Mouse (Mus musculus): Measurements from ENCODE around the gene Aff1. TPM values are rescaled to one million over a fixed set of nuclear protein-coding genes. Genes with fewer than 3 reads are reported as not detected.

Aff1 gene
- polyA plus RNA-seq, 1 experiment from 2014 or later = 4.6 TPM

DNA sequence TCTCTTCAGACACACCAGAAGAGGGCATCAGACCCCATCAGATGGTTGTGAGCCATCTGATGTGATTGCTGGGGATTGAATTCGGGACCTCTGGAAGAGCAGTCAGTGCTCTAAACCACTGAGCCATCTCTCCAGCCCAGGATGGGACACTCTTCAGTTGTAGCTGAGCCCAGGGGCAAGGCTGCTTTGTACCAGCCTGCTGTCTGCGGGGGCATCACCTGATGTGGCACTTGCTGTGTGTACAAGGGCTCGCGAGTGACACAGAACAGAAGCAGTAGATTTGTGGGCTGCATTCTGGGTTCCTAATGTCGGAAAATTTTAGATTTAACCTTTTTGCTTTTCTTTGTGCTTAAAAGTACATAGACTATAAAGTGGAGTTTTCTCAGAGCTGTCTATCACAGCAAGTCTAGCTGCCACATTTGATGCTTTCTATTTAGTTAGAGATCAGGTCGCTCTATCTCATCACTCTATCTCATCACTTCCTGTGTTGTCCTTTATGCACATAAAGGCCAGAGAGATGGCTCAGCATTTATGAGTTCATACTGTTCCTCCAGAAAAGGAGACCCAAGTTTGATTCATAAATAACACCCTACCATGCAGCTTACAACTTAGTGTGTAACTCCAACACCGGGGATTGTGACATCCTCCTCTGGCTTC is 117.6 kb downstream of the Aff1 start:
- Histone ChIP-seq H3K36me3 (no peaks in the 10 kb centered on the region), H3K4me3 (replicated peaks) (no peak overlapping the region), H3K27ac (no peak overlapping the region), H3K9ac (replicated peaks) (no peak overlapping the region), H3K4me1 (replicated peaks) (peaks cover 30% of the 10 kb centered on the region), H3K4me2 (no peak overlapping the region), H3K27me3 (no peaks in the 10 kb centered on the region; the same call in 1 of the 2 replicates), H3K9me3 (no peaks in the 10 kb centered on the region)
- 89% methylated on average over 7 of the region's 7 CpGs for WGBS
- no peak for ATAC-seq (ENCODE audit: insufficient number of reproducible peaks, insufficient read depth, low FRiP score, low TSS enrichment, low read depth)

DNA sequence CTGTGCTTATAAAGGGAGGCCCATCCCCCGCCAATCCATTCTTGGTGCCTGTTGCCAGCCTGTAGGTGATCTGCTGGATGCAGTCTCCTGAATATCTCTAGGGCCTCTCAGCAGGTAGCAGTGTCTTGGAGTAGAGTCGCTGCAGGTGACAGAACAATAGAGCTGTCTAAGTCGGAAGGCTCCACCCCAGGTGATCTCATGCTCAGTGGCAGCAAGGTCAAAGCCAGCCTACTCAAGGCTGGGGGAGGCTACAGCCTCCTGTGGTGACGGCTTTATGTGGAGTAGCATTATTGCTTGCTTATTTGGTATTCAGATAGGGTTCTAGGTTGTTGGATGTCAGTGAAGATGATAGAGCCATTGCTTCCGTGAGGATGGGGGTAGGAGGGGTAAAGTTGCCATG is 121.1 kb downstream of the Aff1 start:
- Histone ChIP-seq H3K9me3 (no peaks in the 10 kb centered on the region), H3K4me1 (replicated peaks) (peaks cover 12% of the 10 kb centered on the region), H3K27ac (no peak overlapping the region), H3K27me3 (no peaks in the 10 kb centered on the region; the same call in 1 of the 2 replicates), H3K9ac (replicated peaks) (no peak overlapping the region), H3K4me2 (no peak overlapping the region), H3K36me3 (peaks cover 8% of the 10 kb centered on the region; the same call in 1 of the 2 replicates), H3K4me3 (replicated peaks) (no peak overlapping the region)
- no peak for ATAC-seq (ENCODE audit: insufficient number of reproducible peaks, insufficient read depth, low FRiP score, low TSS enrichment, low read depth)
- WGBS = 85% methylated on average over 5 of the region's 5 CpGs

DNA sequence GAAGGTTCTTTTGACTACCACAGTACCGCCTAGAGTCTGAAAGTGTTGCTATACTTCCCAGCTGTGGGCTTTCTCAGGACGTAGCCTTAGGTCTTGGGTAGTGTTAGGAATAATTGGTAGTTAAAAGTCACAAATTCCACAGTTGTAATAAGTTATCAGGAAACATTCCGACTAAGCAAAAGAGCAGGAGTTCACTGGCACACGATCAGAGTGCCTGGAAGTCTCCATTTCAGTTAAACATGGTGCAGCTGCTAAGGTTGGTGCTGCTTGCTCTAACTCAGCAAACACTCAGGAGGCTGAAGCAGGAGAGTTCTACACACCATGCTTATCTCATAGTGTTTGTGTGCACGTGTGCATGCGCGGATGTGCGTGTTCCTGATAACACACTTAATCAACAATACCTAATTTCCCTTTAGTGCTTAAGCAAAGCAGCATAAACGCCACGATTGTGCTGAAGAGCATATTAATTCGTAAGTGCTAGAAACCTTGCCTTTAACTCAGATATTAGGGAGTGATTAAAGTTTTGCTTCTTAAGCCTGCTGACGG is 121.9 kb downstream of the Aff1 start:
- Histone ChIP-seq H3K36me3 (peaks cover 8% of the 10 kb centered on the region; the same call in 1 of the 2 replicates), H3K27me3 (no peaks in the 10 kb centered on the region; the same call in 1 of the 2 replicates), H3K4me1 (replicated peaks) (0 out of 2 replicates have a peak, but pooled peaks cover 9% of the 10 kb centered on the region), H3K4me3 (replicated peaks) (no peak overlapping the region), H3K9ac (replicated peaks) (no peak overlapping the region), H3K4me2 (no peak overlapping the region), H3K9me3 (no peaks in the 10 kb centered on the region), H3K27ac (no peak overlapping the region)
- no peak for ATAC-seq (ENCODE audit: insufficient number of reproducible peaks, insufficient read depth, low FRiP score, low TSS enrichment, low read depth)
- 84% methylated on average over 12 of the region's 12 CpGs for WGBS

DNA sequence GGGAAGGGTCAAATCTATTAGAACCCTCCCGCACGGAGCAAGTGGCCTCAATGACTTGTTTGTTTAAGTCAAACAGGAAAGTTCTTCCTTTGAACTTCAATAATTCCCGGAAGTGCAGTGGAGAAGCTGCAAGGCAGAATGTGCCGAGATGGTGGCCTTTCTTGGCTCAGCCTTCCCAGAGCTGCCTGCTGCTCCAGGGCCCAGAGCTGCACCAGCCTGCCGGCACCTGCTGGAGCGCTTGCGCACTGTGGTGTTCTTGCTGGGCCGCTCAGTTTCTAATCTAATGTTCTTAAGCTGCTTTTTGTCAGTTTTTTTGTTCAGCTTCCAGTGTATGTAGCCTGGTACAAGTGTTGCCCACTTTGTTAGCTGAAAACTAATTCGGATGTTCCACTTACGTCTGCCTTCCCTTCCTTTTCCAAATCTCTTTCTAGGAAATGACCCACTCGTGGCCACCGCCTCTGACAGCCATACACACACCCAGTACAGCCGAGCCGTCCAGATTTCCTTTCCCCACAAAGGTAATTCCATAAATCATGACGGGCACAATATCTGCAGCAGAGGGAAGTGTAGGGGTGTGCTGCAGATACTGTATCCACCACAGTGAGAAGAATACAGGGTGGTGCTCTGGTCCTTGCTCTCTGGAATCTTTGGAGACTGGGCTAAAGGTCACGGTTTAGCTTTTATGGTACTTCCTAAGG is 122.5 kb downstream of the Aff1 start:
- no peaks in the 10 kb centered on the region; the same call in 1 of the 2 replicates for H3K27me3 ChIP-seq
- ATAC-seq (ENCODE audit: insufficient number of reproducible peaks, insufficient read depth, low FRiP score, low TSS enrichment, low read depth) = no peak
- peaks cover 8% of the 10 kb centered on the region; the same call in 1 of the 2 replicates for H3K36me3 ChIP-seq
- H3K27ac ChIP-seq = no peak overlapping the region
- H3K9ac ChIP-seq (replicated peaks) = no peak overlapping the region
- 60% methylated on average over 16 of the region's 16 CpGs for WGBS
- no peak overlapping the region for H3K4me3 ChIP-seq (replicated peaks)
- H3K4me2 ChIP-seq = no peak overlapping the region
- H3K9me3 ChIP-seq = no peaks in the 10 kb centered on the region
- 0 out of 2 replicates have a peak, but pooled peaks cover 9% of the 10 kb centered on the region for H3K4me1 ChIP-seq (replicated peaks)

DNA sequence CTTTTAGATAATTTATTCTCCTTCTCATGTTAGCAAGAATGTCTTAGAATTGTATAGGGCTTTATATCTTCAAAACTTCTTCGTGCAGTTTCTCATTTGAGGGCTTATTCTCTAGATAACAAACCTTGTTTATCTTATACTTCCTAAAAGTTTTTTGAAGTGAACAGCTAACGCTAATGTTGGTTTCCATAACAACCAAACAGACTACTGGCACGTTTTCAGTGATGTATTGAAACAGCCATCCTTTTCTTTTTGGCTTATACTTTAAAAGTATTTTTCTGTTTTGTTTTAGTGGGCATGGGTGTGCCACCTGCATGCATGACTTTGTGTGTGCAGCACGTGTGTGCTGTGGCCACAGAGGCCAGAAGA is 123.1 kb downstream of the Aff1 start:
- ATAC-seq (ENCODE audit: insufficient number of reproducible peaks, insufficient read depth, low FRiP score, low TSS enrichment, low read depth) = no peak
- H3K36me3 ChIP-seq = peaks cover 8% of the 10 kb centered on the region; the same call in 1 of the 2 replicates
- H3K27ac ChIP-seq = no peak overlapping the region
- no peaks in the 10 kb centered on the region; the same call in 1 of the 2 replicates for H3K27me3 ChIP-seq
- no peak overlapping the region for H3K4me2 ChIP-seq
- 80% methylated on average over 4 of the region's 4 CpGs for WGBS
- no peak overlapping the region for H3K4me3 ChIP-seq (replicated peaks)
- no peak overlapping the region for H3K9ac ChIP-seq (replicated peaks)
- no peaks in the 10 kb centered on the region for H3K9me3 ChIP-seq
- H3K4me1 ChIP-seq (replicated peaks) = 0 out of 2 replicates have a peak, but pooled peaks cover 9% of the 10 kb centered on the region

DNA sequence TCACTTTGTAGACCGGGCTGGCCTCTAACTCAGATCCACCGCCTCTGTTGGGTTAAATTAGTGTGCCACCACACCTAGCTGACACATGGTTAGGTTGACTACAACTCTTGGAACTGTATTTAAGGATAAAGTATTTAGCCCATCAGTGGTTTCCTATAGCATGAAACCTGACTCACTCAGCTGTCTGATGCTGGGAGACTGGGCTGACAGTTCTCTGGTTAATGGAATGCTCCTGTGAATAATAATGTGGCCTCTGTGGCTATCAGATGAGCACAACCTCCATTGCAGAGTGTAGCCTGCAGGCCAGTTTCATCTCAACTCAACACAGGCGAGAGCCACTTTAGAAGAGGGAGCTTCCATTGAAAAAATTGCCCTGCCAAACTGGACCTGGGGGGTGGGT is 124.5 kb downstream of the Aff1 start:
- Histone ChIP-seq H3K27me3 (no peaks in the 10 kb centered on the region), H3K4me1 (replicated peaks) (0 out of 2 replicates have a peak, but pooled peaks cover 9% of the 10 kb centered on the region), H3K4me3 (replicated peaks) (no peak overlapping the region), H3K36me3 (peaks cover 8% of the 10 kb centered on the region; the same call in 1 of the 2 replicates), H3K9me3 (no peaks in the 10 kb centered on the region), H3K4me2 (no peak overlapping the region), H3K9ac (replicated peaks) (no peak overlapping the region), H3K27ac (no peak overlapping the region)
- 89% methylated on average over 3 of the region's 3 CpGs for WGBS
- ATAC-seq (ENCODE audit: insufficient number of reproducible peaks, insufficient read depth, low FRiP score, low TSS enrichment, low read depth) = no peak

DNA sequence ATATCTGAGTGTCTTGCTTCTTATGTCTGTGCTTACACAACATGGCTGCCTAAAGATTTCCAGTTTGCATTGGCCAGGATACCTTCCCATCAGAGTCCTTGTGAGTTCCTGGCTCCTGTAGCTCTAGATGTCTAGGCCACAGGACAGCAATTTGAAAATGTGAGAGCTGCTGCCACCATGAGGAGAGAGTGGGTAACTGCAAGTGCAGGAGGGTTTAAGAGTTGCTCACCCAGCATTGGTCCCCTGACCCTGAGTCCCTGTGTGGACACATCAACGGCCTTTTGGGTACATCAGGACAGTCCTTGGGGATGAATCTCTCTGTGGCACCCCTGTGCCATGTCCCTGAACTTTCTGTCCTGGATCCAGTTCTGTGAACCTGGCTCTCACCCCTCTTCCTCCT is 125.6 kb downstream of the Aff1 start:
- Histone ChIP-seq H3K9me3 (no peaks in the 10 kb centered on the region), H3K4me2 (no peak overlapping the region), H3K36me3 (peaks cover 8% of the 10 kb centered on the region; the same call in 1 of the 2 replicates), H3K4me1 (replicated peaks) (0 out of 2 replicates have a peak, but pooled peaks cover 9% of the 10 kb centered on the region), H3K27ac (no peak overlapping the region), H3K27me3 (no peaks in the 10 kb centered on the region), H3K4me3 (replicated peaks) (no peak overlapping the region), H3K9ac (replicated peaks) (no peak overlapping the region)
- WGBS = 30% methylated on average over 1 of the region's 1 CpGs
- ATAC-seq (ENCODE audit: insufficient number of reproducible peaks, insufficient read depth, low FRiP score, low TSS enrichment, low read depth) = peak; percentile 55; the same call in 1 of the 2 replicates

DNA sequence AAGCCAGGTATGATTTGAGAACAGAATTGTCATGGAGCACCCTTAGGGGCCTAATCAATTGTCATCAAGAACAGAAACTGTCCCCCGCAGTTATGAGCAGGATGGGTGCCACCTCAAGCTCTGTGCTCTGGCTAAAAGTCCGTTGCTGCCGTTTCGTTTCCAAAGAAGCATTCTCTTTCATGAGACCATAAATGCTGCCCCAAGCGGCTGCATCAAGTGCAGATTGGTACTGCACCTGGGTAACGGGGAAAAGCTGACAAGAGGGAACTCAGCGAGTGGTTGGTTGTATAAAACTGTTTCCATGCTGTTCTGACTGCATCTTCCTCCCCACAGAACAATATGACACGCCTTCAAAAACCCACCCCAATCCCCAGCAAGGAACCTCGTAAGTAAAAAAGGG is 126.4 kb downstream of the Aff1 start:
- Histone ChIP-seq H3K9ac (replicated peaks) (no peak overlapping the region), H3K4me1 (replicated peaks) (0 out of 2 replicates have a peak, but pooled peaks cover 9% of the 10 kb centered on the region), H3K36me3 (peaks cover 8% of the 10 kb centered on the region; the same call in 1 of the 2 replicates), H3K4me3 (replicated peaks) (no peak overlapping the region), H3K9me3 (no peaks in the 10 kb centered on the region), H3K4me2 (no peak overlapping the region), H3K27ac (no peak overlapping the region), H3K27me3 (no peaks in the 10 kb centered on the region)
- WGBS = 56% methylated on average over 9 of the region's 9 CpGs
- no peak for ATAC-seq (ENCODE audit: insufficient number of reproducible peaks, insufficient read depth, low FRiP score, low TSS enrichment, low read depth)

DNA sequence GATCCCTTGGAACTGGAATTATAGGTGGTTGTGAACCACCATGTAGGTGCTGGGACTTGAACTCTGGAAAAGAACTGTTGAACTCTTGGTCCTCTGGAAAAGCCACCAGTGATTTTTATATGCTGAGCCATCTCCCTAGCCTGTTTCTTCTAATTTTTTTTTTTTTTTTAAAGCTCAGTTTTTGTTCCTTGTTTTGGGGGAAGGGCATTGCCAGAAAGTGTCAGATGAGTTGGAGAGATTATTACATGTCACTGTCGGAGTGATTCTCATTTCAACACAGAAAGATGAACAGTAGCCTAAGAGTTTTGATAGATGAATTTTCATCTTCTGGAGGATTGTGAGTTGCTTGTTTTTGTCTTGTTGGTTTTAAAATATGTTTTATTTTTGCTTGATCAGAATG is 127.5 kb downstream of the Aff1 start:
- H3K9me3 ChIP-seq = no peaks in the 10 kb centered on the region
- no peak overlapping the region for H3K4me3 ChIP-seq (replicated peaks)
- 91% methylated on average over 1 of the region's 1 CpGs for WGBS
- H3K4me1 ChIP-seq (replicated peaks) = 0 out of 2 replicates have a peak, but pooled peaks cover 6% of the 10 kb centered on the region
- no peaks in the 10 kb centered on the region for H3K27me3 ChIP-seq
- H3K36me3 ChIP-seq = peaks cover 8% of the 10 kb centered on the region; the same call in 1 of the 2 replicates
- no peak overlapping the region for H3K4me2 ChIP-seq
- H3K27ac ChIP-seq = no peak overlapping the region
- H3K9ac ChIP-seq (replicated peaks) = no peak overlapping the region
- no peak for ATAC-seq (ENCODE audit: insufficient number of reproducible peaks, insufficient read depth, low FRiP score, low TSS enrichment, low read depth)

DNA sequence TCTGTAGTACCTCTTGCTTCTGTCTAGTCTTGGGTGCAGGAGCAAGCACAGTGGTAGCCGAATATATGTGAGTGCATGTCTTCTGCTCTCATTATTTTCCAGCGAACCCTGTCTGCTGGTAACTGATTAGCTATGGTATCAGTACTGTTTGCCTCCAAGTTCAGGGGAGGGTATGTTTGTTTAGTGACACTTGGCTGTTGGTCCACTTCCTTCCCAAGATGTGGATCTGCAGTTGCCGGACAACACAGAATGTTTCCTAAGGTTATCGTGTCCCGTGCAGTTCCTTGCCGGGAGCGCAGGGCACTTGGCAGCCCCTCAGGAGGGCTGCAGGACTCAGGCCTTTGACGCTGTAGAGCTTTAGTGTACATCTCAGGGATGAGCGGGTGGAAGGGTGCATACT is 128.9 kb downstream of the Aff1 start:
- no peak overlapping the region for H3K27ac ChIP-seq
- no peak overlapping the region for H3K4me3 ChIP-seq (replicated peaks)
- H3K9ac ChIP-seq (replicated peaks) = no peak overlapping the region
- ATAC-seq (ENCODE audit: insufficient number of reproducible peaks, insufficient read depth, low FRiP score, low TSS enrichment, low read depth) = no peak
- no peaks in the 10 kb centered on the region for H3K27me3 ChIP-seq
- H3K4me1 ChIP-seq (replicated peaks) = 0 out of 2 replicates have a peak, but pooled peaks cover 3% of the 10 kb centered on the region
- H3K36me3 ChIP-seq = peaks cover 8% of the 10 kb centered on the region
- no peak overlapping the region for H3K4me2 ChIP-seq
- 92% methylated on average over 9 of the region's 9 CpGs for WGBS
- no peaks in the 10 kb centered on the region for H3K9me3 ChIP-seq
